Mouse (Mus musculus) activated CD4-positive, CD25-positive, alpha-beta regulatory T cell, adult 4 months (primary cell): ENCODE results near the gene Rps15. TPM values are rescaled to one million over a fixed set of nuclear protein-coding genes. Genes with fewer than 3 reads are reported as not detected.

Experiments
- ATAC-seq: one replicate; pipeline ENCODE4 v1.8.0; 2017
- polyA plus RNA-seq, 2 experiments: library from polyadenylated mRNA; unstranded; fragments of 100-300 nt; shearing (Covaris generic); gene quantifications; one replicate each; pipeline ENCODE4 v1.2.1; 2017

Rps15 gene
- polyA plus RNA-seq, 2 experiments from 2014 or later = 1,256 to 1,612 TPM

- ATAC-seq = no peak
These were observed 24.8 kb downstream of the Rps15 start for GRCm38 (mm10) chr10:80317011-80317410.

GRCm38 (mm10) chr10:80320340-80320760, 28.1 kb downstream of the Rps15 start, which contains the start of gene 2310011J03Rik:
2310011J03Rik (minus strand) TSS chr10:80320537.
- ATAC-seq = peak; percentile 88

- ATAC-seq = peak; percentile 29
These were observed 28.9 kb downstream of the Rps15 start for GRCm38 (mm10) chr10:80321014-80321669.

- ATAC-seq = no peak
These were observed 29.7 kb downstream of the Rps15 start for GRCm38 (mm10) chr10:80321670-80322581.

GRCm38 (mm10) chr10:80322811-80323211, 30.6 kb downstream of the Rps15 start:
- peak; percentile 38 for ATAC-seq

- ATAC-seq = no peak
These were observed 31.2 kb downstream of the Rps15 start for GRCm38 (mm10) chr10:80323261-80324119.

GRCm38 (mm10) chr10:80324120-80325037, 32.1 kb downstream of the Rps15 start:
- no peak for ATAC-seq

GRCm38 (mm10) chr10:80325045-80325444, 32.8 kb downstream of the Rps15 start:
- ATAC-seq = no peak

GRCm38 (mm10) chr10:80329273-80330081, 37.2 kb downstream of the Rps15 start, which contains the start of the genes Pcsk4 and Reep6:
Pcsk4 (minus strand) TSS chr10:80329498.
Reep6 (plus strand) TSS chr10:80329953.
- ATAC-seq = peak; percentile 80

- no peak for ATAC-seq
These were observed 37.8 kb downstream of the Rps15 start for GRCm38 (mm10) chr10:80330084-80330483.

- ATAC-seq = no peak
These were observed 38.6 kb downstream of the Rps15 start for GRCm38 (mm10) chr10:80330888-80331287.

GRCm38 (mm10) chr10:80331636-80332524, 39.6 kb downstream of the Rps15 start:
- no peak for ATAC-seq

GRCm38 (mm10) chr10:80332525-80332989, 40.3 kb downstream of the Rps15 start:
- ATAC-seq = no peak

GRCm38 (mm10) chr10:80336263-80336662, 44.0 kb downstream of the Rps15 start:
- ATAC-seq = no peak

GRCm38 (mm10) chr10:80339941-80340750, 47.9 kb downstream of the Rps15 start:
- ATAC-seq = peak; percentile 31

GRCm38 (mm10) chr10:80341026-80341425, 48.8 kb downstream of the Rps15 start:
- ATAC-seq = no peak

- ATAC-seq = no peak
These were observed 49.4 kb downstream of the Rps15 start for GRCm38 (mm10) chr10:80341491-80342304.
